Mouse (Mus musculus) adrenal gland, postnatal 36 days (tissue): ENCODE data around the gene Nfkbie. TPM values are rescaled to one million over a fixed set of nuclear protein-coding genes. Genes with fewer than 3 reads are reported as not detected.
A peak's percentile ranks its signal among the peaks of the same experiment; 100 is the strongest.

ENCODE experiments used
- DNase-seq, 2 experiments: peaks; one replicate each; pipeline ENCODE4 v3.0.0; 2021; ENCODE audit warnings: mixed read lengths in 1 of 2
- total RNA-seq, 2 experiments: library from RNA; stranded (reverse); gene quantifications; 2 replicates each; pipeline ENCODE4 v1.2.3; 2021

The Nfkbie gene
- total RNA-seq, 2 experiments from 2014 or later: 3.7 TPM

DNA sequence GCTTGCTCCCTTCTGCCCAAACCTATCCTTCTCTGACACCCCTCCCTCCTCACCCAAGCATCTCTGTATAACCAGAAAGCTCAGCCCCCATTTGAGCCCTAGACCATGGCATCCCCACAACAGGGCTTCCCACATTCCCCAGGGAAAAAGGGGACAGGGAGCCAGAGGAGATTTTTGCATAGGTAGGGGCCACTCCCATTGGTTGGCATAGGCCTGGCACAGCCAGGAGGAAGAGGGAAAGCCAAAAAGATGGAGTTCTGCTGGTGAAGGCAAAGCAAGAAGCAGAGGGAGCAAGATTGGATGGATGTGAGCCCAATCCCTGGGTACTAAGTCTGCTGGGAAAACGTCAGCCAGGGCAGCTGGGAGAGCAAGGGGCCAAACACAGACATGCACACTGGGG lies 12.4 kb upstream of the Nfkbie start:
- no peak for DNase-seq

GRCm38 (mm10) chr17:45544001-45544872 lies 11.3 kb upstream of the Nfkbie start:
- DNase-seq: no peak

GRCm38 (mm10) chr17:45544873-45545277 lies 10.6 kb upstream of the Nfkbie start:
- DNase-seq: no peak

- no peak for DNase-seq
Measured at GRCm38 (mm10) chr17:45545278-45545961, 10.1 kb upstream of the Nfkbie start.

- DNase-seq: no peak
Measured at GRCm38 (mm10) chr17:45546941-45547340, 8.6 kb upstream of the Nfkbie start.

GRCm38 (mm10) chr17:45547461-45548190 lies 7.9 kb upstream of the Nfkbie start:
- no peak for DNase-seq

DNA sequence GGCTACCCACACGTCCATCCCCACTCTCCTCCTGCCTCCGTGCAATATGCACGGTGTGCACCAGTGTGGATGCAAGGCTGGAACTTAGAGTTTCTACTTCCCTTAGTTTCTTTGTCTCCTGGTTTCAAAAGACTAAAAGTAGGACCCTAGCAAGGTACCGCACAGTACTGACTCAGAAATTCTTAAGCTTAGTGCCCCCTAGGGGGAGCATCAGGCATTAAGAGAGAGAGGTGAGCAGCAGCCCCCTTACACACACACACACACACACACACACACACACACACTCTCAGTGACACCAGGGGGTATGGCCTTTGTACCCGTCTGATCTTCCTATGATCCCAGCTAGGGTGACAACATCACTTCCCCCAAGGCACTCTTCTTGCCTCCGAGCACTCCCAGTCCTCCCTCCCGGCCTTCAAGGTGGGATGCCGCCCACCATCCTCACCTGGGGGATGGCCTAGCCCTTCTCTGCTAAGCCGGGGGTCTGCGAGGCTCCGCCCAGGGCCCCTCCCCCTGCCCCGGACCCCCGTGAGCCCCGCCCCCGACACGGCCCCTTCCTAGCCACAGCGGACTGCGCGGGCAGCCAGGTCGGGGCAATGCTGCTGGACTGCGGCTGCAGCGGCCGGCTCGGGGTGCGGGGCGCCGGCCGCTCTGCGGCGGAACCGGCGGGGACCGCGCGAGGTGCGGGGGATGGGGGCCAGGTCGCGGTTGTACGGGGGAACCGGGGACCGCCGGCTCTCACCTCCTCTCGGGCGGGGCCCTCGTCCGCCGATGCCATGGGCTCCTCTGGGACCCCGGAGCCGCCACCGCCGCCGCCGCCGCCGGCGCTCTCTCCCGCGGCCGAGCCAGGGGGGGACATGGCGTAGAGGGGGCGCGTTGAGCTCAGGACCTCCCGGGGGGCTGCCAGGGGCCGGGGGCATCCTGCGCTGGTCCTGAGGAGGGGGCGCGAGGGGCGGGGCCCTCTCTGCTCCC lies 6.7 kb upstream of the Nfkbie start:
- peak in 1 of 2 experiments; percentile 29 for DNase-seq

DNA sequence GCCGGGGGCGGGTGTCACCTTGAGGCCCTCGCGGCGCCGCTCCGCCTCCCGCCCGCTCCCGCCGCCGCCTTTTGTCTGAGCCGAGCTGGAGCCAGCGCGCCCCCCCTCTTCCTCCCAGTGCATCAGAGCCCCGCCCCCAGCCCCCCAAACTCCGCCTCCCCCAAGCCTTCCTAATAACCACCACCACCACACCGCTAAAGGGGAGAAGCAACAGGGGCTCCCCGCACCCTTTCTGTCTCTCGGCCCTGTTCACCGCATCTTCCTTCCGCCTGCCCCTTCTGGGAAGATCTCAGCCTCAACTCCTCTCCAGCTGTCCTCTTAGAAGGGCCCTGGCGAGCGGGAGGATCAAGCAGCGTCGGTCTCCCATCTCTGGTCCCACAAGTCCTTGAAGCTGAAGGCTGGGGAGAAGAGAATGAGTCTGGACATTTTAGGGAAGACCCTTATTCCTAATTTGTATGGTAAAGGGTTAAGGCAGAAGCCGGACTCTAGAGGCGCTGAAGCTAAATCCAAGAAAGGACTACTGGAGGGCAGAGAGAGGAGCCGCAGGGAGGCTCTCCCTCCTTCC lies 5.8 kb upstream of the Nfkbie start, which contains the start of gene Tmem151b:
Tmem151b (minus strand) TSS at position 61 of the 565 bp plus-strand sequence.
- peak in 1 of 2 experiments; percentile 37 for DNase-seq

DNA sequence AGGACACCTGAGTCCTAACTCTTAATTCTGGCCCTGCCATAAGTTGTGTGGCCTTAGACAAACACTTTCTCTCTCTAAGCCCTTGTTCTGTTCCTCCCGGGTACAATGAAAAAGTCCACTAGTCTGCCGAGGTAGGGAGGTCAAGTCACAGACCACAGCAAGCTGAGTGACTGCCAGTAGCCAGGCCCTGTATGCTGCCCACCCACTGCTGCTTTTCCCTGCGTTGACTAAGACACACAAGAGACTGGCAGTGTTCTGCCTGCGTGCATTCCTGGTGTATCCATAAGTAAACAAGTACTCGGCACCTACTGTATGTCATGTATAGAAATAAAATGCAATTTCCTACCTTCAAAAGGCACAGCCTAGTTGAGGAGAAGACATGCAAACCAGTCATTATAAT lies 5.2 kb upstream of the Nfkbie start:
- no peak for DNase-seq

DNA sequence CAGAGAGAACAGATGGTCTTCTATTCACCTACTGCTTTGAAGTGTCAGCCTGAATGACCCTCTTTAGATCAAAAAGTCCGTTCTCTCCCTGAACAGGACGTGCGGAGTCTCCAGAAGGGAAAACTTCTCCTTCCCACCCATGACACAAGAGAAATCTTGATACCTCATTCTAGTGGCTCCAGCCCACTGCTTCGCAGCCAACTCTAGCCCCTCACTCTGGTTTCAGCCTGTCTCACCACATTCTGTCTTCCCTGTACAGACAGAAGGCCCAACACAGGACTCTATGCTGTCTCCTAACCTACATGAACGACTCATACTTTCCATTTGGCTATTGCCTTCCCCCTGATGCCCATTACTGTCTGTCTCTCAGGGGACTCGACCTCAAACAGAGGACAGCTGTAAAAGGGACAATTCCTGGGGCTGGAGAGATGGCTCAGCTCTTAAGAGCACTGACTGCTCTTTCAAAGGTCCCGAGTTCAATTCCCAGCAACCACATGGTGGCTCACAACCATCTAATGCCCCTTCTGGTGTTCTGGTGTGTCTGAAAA lies 4.2 kb upstream of the Nfkbie start:
- no peak for DNase-seq

GRCm38 (mm10) chr17:45551816-45552451 lies 3.6 kb upstream of the Nfkbie start:
- DNase-seq: peak; percentile 79 to 81

DNA sequence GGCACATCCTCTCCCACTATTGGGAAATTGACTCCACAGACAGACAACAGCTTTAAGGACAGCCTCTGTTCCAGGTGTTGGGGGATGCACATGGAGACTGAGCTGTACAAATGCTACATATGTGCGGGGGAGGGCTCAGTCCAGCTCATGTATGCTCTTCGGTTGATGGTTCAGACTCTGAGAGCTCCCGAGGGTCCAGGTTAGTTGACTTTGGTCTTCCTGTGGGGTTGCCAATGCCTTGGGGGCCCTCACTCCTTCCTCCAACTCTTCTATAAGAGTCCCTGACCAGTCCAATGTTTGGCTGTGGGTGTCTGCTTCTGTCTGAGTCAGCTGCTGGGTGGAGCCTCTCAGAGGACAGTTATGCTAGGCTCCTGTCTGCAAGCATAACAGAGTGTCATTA lies 2.4 kb upstream of the Nfkbie start:
- DNase-seq: no peak

GRCm38 (mm10) chr17:45554420-45554819 lies 1.1 kb upstream of the Nfkbie start:
- DNase-seq: no peak

- DNase-seq: no peak
Measured at GRCm38 (mm10) chr17:45556107-45556489, 595 bp downstream of the Nfkbie start.

GRCm38 (mm10) chr17:45556514-45557245 lies 1.2 kb downstream of the Nfkbie start:
- no peak for DNase-seq

- DNase-seq: peak in 1 of 2 experiments; percentile 19
Measured at GRCm38 (mm10) chr17:45557246-45557824, 1.8 kb downstream of the Nfkbie start.

- no peak for DNase-seq
Measured at GRCm38 (mm10) chr17:45557998-45558862, 2.7 kb downstream of the Nfkbie start.
